Mouse (Mus musculus): ENCODE results near the gene Amz2. TPM values are rescaled to one million over a fixed set of nuclear protein-coding genes. Genes with fewer than 3 reads are reported as not detected.

The Amz2 gene
- 44.1 and 45.7 TPM in 2 replicates for polyA plus RNA-seq (2016; fragmentation: Nextera tagmentation; extraction: Ambion mirVana)

GRCm38 (mm10) chr11:109425392-109426271 is at the start of gene Amz2:
Gene Amz2 (plus strand): TSS chr11:109425946.
- no peaks in the 10 kb centered on the region for H3K27me3 ChIP-seq
- peaks cover 20% of the 10 kb centered on the region for H3K36me3 ChIP-seq
- H3K9me3 ChIP-seq (replicated peaks) = 0 out of 2 replicates have a peak, but pooled peaks cover 3% of the 10 kb centered on the region
- H3K4me3 ChIP-seq = peak within 1 kb of the TSS; percentile 64
- H3K4me2 ChIP-seq (replicated peaks) = peak within 1 kb of the TSS; percentile 53
- peak; percentile 97 for ATAC-seq (ENCODE audit: low FRiP score)
- under 1% methylated on average over 64 of the region's 65 CpGs for WGBS
- H3K9ac ChIP-seq = peak within 1 kb of the TSS; percentile 81
- H3K27ac ChIP-seq = peak within 1 kb of the TSS; percentile 87
- peaks cover 10% of the 10 kb centered on the region for H3K4me1 ChIP-seq

DNA sequence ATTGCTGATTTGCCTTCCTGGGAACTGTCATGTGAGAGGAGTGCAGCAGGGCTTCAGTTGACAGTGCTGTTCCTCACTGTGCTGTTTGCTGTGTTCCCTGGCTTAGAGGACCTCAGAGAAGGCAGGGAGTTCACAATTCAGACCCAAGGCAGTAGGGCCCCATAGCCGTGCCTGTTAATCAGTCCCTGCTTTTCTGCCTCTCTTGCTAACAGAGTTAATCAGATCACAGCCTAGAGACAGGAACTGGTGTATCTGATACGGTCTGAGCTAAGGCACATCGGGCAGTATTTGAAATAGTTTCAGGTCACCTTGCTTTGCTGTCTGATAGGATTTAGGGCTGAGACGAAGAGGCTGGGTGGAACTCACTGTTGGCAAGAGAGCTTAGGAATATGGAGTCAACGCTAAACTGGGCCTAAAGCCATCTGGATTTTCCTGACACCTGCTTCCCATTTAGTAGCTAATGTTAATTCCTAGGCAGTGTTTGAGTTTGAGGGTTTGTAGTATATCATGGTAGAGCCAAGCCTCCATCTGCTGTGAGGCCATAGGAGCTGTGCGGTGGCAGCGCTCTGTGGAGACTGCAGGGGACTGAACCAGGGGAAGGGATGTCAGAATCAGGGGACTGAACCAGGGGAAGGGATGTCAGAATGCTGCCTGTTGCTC is 49.1 kb upstream of the Amz2 start:
- peak overlapping the region; percentile 23; the same call in 1 of the 2 replicates for H3K27ac ChIP-seq
- 64% methylated on average over 7 of the region's 7 CpGs for WGBS

DNA sequence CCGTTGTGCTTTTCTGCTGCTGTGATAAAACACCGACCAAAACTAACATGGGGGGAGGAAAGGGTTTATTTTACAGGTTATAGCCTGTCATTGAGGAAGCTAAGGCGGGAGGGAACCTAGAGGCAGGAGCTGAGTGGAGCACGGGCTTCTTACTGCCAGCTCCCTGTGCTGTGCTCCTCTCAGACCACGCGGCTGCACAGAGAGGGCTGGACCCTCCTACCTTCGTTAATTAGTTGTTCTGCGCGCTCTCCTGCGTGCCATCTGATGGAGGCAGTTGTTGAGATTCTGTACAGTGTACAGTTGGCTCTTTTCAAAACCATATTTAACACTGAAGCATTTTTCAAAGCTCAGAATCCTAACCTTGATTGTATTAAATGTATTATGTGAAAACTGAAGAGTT is 48.3 kb upstream of the Amz2 start:
- ATAC-seq (ENCODE audit: low FRiP score) = no peak
- no peak overlapping the region for H3K9ac ChIP-seq
- peaks cover 16% of the 10 kb centered on the region for H3K4me1 ChIP-seq
- H3K27me3 ChIP-seq = no peaks in the 10 kb centered on the region
- H3K4me2 ChIP-seq (replicated peaks) = no peak overlapping the region
- peaks cover 6% of the 10 kb centered on the region; the same call in 1 of the 2 replicates for H3K36me3 ChIP-seq
- no peak overlapping the region for H3K4me3 ChIP-seq
- H3K27ac ChIP-seq = no peak overlapping the region
- 67% methylated on average over 10 of the region's 10 CpGs for WGBS
- H3K9me3 ChIP-seq (replicated peaks) = no peaks in the 10 kb centered on the region

More for the DNA sequence above, 49.1 kb upstream of the Amz2 start:
- Histone ChIP-seq H3K36me3 (peaks cover 6% of the 10 kb centered on the region; the same call in 1 of the 2 replicates), H3K4me2 (replicated peaks) (no peak overlapping the region), H3K27me3 (no peaks in the 10 kb centered on the region), H3K4me1 (peaks cover 16% of the 10 kb centered on the region), H3K9me3 (replicated peaks) (no peaks in the 10 kb centered on the region), H3K4me3 (no peak overlapping the region), H3K9ac (no peak overlapping the region)
- ATAC-seq (ENCODE audit: low FRiP score) = no peak

DNA sequence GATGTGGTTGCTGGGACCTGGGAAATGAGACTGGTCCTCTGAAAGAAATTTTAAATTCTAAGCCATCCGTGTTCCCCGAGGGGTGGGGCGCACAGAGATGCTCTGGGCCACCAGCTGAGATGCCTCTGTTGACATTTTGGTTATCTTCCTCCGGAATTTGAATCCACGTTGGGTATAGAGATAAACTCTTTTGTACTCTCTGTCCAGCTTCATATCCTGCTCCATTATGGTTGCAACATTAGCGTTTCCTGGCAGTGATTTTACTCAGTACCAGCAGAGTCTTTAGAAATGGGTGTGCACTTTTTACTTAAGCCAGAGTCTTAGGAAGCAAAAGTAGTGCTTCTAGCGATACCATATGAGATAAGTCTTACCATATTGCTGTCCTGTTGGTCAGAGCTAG is 47.7 kb upstream of the Amz2 start:
- ATAC-seq (ENCODE audit: low FRiP score) = no peak
- WGBS = 76% methylated on average over 7 of the region's 7 CpGs
- Histone ChIP-seq H3K9ac (no peak overlapping the region), H3K4me2 (replicated peaks) (no peak overlapping the region), H3K4me1 (peaks cover 16% of the 10 kb centered on the region), H3K4me3 (no peak overlapping the region), H3K27me3 (no peaks in the 10 kb centered on the region), H3K36me3 (peaks cover 6% of the 10 kb centered on the region; the same call in 1 of the 2 replicates), H3K27ac (no peak overlapping the region), H3K9me3 (replicated peaks) (no peaks in the 10 kb centered on the region)

DNA sequence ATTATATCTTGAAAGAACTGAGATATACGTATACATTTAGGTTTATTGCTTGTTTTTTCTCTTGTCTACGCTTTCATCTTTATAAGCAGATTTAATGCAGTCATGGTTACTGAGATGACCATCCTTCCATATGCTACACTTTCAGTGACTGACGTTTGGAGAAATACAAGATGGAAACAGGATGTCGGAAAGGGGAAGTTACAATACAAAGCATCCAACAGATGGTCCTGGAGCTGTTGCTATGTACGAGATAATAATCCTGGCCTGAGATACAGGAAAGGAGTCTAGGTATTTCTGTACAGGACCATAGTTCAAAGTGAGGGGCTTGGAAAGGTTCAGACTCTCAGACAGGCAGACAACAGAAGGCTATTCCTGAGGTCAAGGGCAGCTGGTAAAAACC is 45.1 kb upstream of the Amz2 start:
- peaks cover 16% of the 10 kb centered on the region for H3K4me1 ChIP-seq
- no peak for ATAC-seq (ENCODE audit: low FRiP score)
- H3K36me3 ChIP-seq = no peaks in the 10 kb centered on the region
- H3K27ac ChIP-seq = no peak overlapping the region
- no peak overlapping the region for H3K4me3 ChIP-seq
- H3K4me2 ChIP-seq (replicated peaks) = no peak overlapping the region
- WGBS = 84% methylated on average over 5 of the region's 5 CpGs
- no peak overlapping the region for H3K9ac ChIP-seq
- no peaks in the 10 kb centered on the region for H3K27me3 ChIP-seq
- H3K9me3 ChIP-seq (replicated peaks) = no peaks in the 10 kb centered on the region

DNA sequence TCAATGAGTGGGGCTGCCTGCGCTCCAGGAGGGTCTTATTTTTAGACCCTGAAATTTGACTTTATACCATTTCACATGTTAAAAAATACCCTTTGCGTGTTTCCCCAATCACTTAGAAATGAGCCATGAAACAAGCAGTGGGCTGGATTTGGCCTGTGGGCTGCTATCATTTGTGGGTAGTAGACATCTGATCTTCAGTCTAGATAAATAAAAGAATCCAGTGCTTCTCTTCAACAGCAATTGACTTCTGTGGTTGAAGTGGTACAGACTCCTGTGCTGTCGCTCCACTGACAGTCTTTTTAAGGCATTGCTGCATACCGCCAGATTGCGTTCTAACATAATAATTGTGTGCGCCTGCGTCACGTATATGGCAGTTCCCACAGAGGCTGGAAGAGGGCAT is 40.5 kb upstream of the Amz2 start:
- WGBS = 94% methylated on average over 8 of the region's 8 CpGs
- Histone ChIP-seq H3K4me3 (no peak overlapping the region), H3K9ac (no peak overlapping the region), H3K4me1 (no peaks in the 10 kb centered on the region), H3K27ac (no peak overlapping the region), H3K9me3 (replicated peaks) (no peaks in the 10 kb centered on the region), H3K27me3 (no peaks in the 10 kb centered on the region), H3K4me2 (replicated peaks) (no peak overlapping the region), H3K36me3 (no peaks in the 10 kb centered on the region)
- no peak for ATAC-seq (ENCODE audit: low FRiP score)

- H3K9ac ChIP-seq = no peak overlapping the region
- WGBS = 97% methylated on average over 5 of the region's 5 CpGs
These were observed 36.7 kb upstream of the Amz2 start for GRCm38 (mm10) chr11:109389046-109389445.

DNA sequence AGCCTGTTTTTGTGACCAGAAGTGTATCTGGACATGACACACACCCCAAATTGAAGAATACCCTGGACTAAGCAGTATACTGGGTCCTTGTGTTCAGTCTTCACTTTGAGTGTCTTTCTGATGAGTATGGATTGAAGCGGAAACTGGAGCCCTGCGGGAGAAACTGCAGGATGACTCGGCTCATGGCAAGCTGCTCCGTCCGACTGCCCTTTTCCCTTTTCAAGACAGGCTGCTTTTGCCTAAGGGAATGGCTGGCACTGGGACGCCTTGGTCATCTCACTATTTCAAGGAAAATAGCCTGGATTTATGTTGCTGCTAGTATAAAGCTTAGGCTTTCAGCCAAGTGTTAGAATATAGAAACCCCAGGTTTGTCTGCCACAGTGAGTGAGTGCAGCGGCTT is 34.5 kb upstream of the Amz2 start:
- no peak overlapping the region for H3K9ac ChIP-seq
- H3K4me1 ChIP-seq = no peaks in the 10 kb centered on the region
- no peak overlapping the region for H3K4me2 ChIP-seq (replicated peaks)
- no peak for ATAC-seq (ENCODE audit: low FRiP score)
- H3K27me3 ChIP-seq = no peaks in the 10 kb centered on the region
- no peak overlapping the region for H3K4me3 ChIP-seq
- H3K36me3 ChIP-seq = peaks cover 22% of the 10 kb centered on the region
- WGBS = 85% methylated on average over 7 of the region's 7 CpGs
- no peak overlapping the region for H3K27ac ChIP-seq
- H3K9me3 ChIP-seq (replicated peaks) = no peaks in the 10 kb centered on the region

More at GRCm38 (mm10) chr11:109389046-109389445, 36.7 kb upstream of the Amz2 start:
- no peak overlapping the region for H3K4me3 ChIP-seq
- no peak overlapping the region for H3K27ac ChIP-seq
- H3K27me3 ChIP-seq = no peaks in the 10 kb centered on the region
- no peaks in the 10 kb centered on the region for H3K9me3 ChIP-seq (replicated peaks)
- no peaks in the 10 kb centered on the region for H3K4me1 ChIP-seq
- no peak overlapping the region for H3K4me2 ChIP-seq (replicated peaks)
- peaks cover 6% of the 10 kb centered on the region; the same call in 1 of the 2 replicates for H3K36me3 ChIP-seq
- ATAC-seq (ENCODE audit: low FRiP score) = no peak

DNA sequence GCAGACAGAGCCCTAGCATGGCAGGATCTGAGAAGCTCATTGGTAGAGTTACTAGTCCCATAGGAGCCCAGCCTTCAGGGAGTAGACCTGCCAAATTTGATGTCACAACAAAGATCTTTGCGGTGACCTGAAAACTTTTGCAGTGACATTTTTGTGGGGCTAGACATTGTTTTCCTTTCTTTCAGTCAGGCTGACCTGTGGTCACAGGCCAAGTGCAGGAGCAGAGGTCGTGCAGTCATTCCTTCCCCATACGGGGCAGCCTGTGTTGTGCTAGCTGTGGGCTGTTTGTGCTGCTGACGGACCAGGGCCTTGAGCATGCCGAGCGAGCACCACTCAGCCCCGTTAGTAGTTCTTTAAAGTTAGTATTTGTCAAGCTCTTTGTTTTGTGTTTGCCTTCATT is 34.0 kb upstream of the Amz2 start:
- Histone ChIP-seq H3K4me1 (no peaks in the 10 kb centered on the region), H3K4me3 (no peak overlapping the region), H3K9me3 (replicated peaks) (no peaks in the 10 kb centered on the region), H3K27ac (no peak overlapping the region), H3K9ac (no peak overlapping the region), H3K27me3 (no peaks in the 10 kb centered on the region), H3K4me2 (replicated peaks) (no peak overlapping the region), H3K36me3 (peaks cover 28% of the 10 kb centered on the region)
- no peak for ATAC-seq (ENCODE audit: low FRiP score)
- WGBS = 43% methylated on average over 7 of the region's 7 CpGs

DNA sequence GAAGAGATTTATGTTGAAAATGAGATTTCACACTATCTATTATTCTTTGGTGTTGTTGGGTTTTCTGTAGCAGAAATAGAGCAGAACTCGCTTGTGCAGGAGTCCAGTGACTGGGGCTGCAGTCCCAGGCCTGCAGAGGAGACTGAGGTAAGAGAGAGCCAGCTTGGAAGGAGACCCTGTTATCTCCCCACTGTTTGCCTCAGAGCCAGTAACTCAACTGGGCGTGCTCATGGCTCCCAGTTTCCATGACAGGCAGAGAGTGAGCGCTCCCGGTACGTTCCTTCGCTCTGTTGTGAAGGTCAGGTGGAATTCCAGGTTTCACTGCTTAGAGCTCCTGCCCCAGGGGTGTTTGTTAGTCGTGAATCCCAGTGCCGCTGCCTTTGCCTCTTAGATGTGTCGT is 33.1 kb upstream of the Amz2 start:
- Histone ChIP-seq H3K4me1 (no peaks in the 10 kb centered on the region), H3K4me2 (replicated peaks) (no peak overlapping the region), H3K4me3 (no peak overlapping the region), H3K27ac (no peak overlapping the region), H3K27me3 (no peaks in the 10 kb centered on the region), H3K9ac (no peak overlapping the region), H3K9me3 (replicated peaks) (no peaks in the 10 kb centered on the region), H3K36me3 (peaks cover 34% of the 10 kb centered on the region)
- WGBS = 89% methylated on average over 9 of the region's 9 CpGs
- no peak for ATAC-seq (ENCODE audit: low FRiP score)

GRCm38 (mm10) chr11:109394758-109395157 is 31.0 kb upstream of the Amz2 start:
- H3K27me3 ChIP-seq = no peaks in the 10 kb centered on the region
- H3K9ac ChIP-seq = no peak overlapping the region
- no peak overlapping the region for H3K27ac ChIP-seq
- H3K4me3 ChIP-seq = no peak overlapping the region
- ATAC-seq (ENCODE audit: low FRiP score) = no peak
- WGBS = 86% methylated on average over 9 of the region's 9 CpGs
- H3K9me3 ChIP-seq (replicated peaks) = no peaks in the 10 kb centered on the region
- no peaks in the 10 kb centered on the region for H3K4me1 ChIP-seq
- H3K36me3 ChIP-seq = peaks cover 45% of the 10 kb centered on the region
- H3K4me2 ChIP-seq (replicated peaks) = no peak overlapping the region

GRCm38 (mm10) chr11:109395291-109395690 is 30.5 kb upstream of the Amz2 start:
- ATAC-seq (ENCODE audit: low FRiP score) = no peak
- no peak overlapping the region for H3K27ac ChIP-seq
- no peaks in the 10 kb centered on the region for H3K4me1 ChIP-seq
- H3K9ac ChIP-seq = no peak overlapping the region
- peaks cover 45% of the 10 kb centered on the region for H3K36me3 ChIP-seq
- no peak overlapping the region for H3K4me2 ChIP-seq (replicated peaks)
- no peak overlapping the region for H3K4me3 ChIP-seq
- H3K9me3 ChIP-seq (replicated peaks) = no peaks in the 10 kb centered on the region
- no peaks in the 10 kb centered on the region for H3K27me3 ChIP-seq
- 90% methylated on average over 9 of the region's 9 CpGs for WGBS
